Mouse (Mus musculus) monocyte, adult 5-6 weeks (primary cell): ENCODE results near the gene Prrt3. TPM values are rescaled to one million over a fixed set of nuclear protein-coding genes. Genes with fewer than 3 reads are reported as not detected.

Source experiments
- ATAC-seq: fragments of 153-309, 156-312 bp; replicated peaks from 2 replicates; pipeline ENCODE4 v1.8.0; 2017; ENCODE audit warnings: mild to moderate bottlenecking; ENCODE audit not compliant: low TSS enrichment, insufficient number of reproducible peaks, severe bottlenecking, poor library complexity, low FRiP score
- total RNA-seq: library from RNA; stranded (forward); fragments of 200-1000, 200-491, 200-594 nt; gene quantifications from 3 replicates; pipeline ENCODE4 v1.2.3, GENCODE M21; 2017

The Prrt3 gene
- total RNA-seq, 1 experiment from 2014 or later, result not detected

DNA sequence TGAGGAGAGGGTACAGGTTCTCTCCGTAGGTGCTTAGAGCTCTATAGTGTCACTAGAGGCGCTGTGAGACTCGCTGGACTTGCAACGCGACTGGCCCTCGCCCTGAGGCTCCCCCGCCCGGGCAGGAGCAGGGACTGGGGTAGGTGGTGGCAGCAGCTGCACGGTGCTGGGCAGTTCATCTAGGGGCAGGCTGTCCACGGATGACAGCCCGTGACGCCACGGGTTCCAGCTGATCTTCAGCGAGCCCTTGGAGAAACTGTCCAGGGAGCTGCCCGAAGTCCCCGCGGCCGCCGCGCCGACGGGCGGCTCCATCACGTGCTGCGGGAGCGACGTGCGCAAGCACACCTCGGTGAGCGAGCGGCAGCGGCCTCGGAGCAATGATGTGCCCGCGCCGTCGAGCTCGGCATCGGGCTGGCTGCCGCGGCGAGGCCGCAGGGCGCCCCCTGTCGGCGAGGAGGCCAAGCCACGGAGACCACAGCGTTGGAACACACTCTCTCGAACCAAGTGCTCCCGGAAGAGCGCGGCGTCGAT is 7.4 kb downstream of the Prrt3 start:
- peak; percentile 75 for ATAC-seq

DNA sequence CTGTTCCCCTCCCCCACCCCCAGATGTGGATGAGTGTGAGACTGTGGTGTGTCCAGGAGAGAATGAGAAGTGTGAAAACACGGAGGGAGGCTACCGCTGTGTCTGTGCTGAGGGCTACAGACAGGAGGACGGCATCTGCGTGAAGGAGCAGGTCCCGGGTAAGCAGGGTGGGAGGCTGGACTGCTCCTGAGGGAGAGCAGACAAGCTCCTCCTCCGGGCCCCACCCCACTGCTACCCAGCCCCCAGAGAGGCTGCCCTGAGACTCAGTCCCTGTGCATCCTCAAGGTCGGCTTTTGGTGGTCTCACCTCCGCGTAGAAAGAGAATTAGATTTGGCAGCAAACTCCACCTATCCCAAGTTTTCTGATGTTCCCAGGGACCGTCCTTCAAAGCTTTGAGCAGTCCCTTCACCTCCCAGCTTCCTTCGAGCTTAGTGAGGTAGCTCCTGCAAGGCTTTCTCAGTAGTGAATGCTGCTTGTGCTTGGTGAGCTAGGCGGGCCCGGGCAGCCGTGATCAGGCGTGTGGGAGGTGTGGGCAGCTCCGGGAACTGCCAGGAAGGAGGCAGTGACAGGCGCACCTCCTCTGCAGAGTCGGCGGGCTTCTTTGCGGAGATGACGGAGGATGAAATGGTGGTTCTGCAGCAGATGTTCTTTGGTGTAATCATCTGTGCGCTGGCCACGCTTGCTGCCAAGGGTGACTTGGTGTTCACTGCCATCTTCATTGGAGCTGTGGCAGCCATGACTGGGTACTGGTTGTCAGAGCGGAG is 9.4 kb downstream of the Prrt3 start:
- ATAC-seq, result no peak

DNA sequence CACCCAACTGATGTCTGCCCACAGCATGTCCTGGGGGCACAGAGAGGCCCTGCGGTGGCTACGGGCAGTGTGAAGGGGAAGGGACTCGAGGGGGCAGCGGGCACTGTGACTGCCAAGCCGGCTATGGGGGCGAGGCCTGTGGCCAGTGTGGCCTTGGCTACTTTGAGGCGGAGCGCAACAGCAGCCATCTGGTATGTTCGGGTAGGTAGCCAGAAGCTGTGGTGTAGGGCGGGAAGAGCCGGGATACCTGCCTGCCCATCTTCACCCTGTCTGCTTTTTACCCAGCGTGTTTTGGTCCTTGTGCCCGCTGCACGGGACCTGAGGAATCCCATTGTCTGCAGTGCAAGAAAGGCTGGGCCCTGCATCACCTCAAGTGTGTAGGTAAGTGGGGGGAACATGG is 12.3 kb downstream of the Prrt3 start:
- ATAC-seq, result no peak

DNA sequence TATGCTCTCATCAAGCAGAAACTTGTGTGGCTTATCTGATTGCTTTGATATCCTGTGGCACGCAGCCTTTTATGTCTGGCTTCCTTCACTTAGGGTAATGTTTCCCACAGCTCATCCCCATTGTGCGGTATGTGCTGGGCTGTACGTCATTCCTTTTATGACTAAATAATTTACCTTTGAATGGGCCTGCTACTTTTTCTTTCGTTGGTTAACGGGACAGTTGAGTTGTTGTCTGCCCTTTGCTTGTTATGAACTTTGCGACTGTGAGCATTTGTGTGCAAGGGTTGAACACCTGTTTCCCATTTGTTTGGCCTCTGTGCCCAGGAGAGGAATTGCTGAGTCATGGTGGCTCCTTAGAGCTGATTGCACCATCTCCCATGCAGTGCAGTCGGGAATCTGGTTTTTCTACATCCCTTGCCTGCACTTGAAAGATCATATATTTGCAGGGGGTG is 14.6 kb downstream of the Prrt3 start:
- ATAC-seq, result no peak

DNA sequence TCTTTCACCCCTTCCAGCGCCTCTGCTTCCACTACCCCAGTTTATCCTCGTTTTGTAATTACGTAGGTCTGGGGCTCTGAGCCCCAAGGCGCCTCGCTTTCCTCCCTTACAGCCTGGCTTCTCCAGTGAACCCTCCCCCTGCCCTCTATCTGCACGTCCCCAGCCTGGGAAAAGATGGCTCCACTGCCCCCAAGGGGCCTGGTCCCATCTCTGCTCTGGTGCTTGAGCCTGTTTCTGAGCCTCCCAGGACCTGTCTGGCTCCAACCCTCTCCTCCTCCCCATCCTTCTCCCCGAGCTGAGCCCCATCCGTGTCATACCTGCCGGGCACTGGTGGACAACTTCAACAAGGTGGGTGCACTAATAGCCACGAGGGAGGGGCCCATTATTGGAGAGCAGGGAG is 18.0 kb downstream of the Prrt3 start:
- no peak for ATAC-seq

DNA sequence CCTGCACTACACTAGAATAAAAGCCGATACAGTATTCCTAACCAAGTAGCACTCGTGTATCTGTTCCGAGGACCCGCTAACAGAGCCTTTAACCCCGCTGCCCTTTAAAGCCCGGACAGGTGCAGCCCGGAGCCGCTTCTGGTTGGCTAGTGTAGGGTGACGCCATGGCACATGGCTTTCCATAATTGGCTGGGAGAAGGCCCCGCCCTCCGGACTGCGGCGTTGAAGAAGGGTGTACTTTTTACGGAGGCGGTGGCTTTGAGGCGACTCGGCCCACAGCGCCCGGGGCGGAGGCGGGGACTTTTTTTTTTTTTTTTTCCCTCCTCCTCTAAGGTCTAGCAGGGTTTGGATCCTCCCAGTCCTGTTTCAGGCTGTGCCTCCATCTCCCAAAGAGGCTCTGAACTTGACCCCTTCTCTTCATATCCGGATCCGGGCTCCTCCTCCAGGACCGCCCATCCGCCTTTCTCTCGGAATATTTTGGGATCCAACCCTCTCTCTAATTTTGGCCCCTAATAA is 18.6 kb downstream of the Prrt3 start, which contains the start of gene Creld1:
TSS of gene Creld1 (plus strand) at position 198 of the 516 bp plus-strand sequence.
- ATAC-seq, result peak; percentile 95

DNA sequence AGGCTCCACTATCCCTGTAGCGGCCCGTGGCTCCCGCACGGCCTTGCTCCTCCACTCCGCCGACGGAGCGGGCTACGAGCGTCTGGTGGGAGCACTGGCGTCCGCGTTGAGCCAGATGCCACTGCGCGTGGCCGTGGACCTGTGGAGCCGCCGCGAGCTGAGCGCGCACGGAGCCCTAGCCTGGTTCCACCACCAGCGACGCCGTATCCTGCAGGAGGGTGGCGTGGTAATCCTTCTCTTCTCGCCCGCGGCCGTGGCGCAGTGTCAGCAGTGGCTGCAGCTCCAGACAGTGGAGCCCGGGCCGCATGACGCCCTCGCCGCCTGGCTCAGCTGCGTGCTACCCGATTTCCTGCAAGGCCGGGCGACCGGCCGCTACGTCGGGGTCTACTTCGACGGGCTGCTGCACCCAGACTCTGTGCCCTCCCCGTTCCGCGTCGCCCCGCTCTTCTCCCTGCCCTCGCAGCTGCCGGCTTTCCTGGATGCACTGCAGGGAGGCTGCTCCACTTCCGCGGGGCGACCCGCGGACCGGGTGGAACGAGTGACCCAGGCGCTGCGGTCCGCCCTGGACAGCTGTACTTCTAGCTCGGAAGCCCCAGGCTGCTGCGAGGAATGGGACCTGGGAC is 19.1 kb downstream of the Prrt3 start:
- peak; percentile 12; the same call in 1 of the 2 replicates for ATAC-seq

DNA sequence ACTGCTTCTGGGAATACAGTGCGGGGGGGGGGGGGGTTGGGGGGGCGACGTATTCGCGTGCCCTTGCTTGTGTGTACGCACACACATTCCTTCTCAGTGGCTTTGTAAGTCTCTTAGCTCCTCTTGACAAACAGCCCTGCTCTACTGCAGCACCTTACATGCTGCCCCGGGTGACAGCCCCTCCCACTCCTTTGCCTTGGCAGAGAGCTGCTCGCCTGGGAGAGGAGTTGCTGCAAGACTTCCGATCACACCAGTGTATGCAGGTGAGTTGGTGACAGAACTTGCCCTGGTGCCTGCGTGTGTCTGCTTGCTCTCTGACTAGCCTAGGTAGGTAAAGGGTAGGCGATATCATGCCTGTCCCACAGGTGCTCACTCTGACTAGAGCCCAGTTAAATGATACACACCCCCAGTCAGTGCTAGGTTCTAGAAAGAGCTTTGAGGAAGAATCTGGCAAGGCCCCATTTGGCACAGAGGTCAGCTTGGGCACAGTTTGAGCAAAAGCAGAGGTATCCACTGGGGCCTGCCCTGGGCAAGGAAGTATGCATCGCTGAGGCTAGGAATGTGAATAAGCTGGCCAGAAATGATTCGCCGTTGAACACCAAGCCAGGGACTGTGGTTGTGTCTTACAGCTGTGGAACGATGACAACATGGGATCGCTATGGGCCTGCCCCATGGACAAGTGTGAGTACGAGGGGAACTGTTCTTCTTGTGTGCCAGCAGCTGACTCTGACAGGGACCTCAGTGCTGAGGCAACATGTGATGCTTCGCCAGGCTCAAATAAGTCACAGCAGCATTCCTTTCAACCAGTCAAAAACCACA is 21.0 kb downstream of the Prrt3 start:
- no peak for ATAC-seq

DNA sequence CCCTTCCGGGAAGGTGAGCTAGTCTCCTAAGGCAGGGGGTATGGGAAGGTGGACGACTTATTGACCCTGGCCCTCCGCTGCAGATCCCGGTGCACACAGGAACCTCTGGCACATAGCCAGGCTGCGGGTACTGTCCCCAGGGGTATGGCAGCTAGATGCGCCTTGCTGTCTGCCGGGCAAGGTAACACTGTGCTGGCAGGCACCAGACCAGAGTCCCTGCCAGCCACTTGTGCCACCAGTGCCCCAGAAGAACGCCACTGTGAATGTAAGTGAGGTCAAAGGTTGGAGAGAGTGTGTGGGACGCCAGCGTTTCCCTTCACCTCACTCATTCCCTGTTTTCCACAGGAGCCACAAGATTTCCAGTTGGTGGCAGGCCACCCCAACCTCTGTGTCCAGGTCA is 22.8 kb downstream of the Prrt3 start:
- no peak for ATAC-seq

DNA sequence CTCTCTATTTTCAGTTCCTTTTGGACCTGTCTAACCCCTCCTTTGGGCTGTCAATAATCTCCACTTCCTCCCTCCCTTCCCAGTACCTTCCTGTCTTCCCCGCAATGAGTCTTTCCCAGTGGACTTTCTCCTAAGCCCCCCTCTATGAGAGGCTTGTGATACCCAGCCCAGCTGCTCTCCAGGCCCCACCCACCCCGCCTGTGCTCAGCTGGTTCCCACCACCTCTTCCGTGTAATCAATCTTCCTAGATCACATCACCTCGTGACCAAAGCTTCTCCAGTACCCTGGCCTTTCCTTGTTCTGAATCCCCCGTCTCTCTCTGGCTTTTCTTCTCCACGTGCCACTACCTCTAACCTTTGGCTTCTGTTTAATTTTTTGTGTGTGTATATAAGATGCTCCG is 24.4 kb downstream of the Prrt3 start:
- no peak for ATAC-seq

DNA sequence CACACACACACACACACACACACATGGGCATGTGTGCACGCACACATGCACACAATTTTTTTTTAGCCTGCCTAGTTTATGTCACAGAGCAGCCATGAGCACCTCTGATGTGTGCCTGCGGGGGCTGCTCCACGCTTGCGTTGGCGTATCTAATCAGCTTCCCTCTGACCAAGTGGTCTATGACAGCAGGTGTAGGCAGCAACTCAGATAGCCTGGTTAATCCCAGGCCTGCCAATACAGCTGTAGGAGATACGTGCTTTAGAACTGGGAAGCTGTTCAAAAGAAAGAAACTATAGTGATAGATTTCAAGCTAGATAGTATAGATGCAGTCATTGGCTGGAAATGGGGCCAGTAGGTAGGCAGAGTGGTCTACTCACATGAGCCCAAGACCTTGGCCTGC is 28.0 kb downstream of the Prrt3 start:
- no peak for ATAC-seq

DNA sequence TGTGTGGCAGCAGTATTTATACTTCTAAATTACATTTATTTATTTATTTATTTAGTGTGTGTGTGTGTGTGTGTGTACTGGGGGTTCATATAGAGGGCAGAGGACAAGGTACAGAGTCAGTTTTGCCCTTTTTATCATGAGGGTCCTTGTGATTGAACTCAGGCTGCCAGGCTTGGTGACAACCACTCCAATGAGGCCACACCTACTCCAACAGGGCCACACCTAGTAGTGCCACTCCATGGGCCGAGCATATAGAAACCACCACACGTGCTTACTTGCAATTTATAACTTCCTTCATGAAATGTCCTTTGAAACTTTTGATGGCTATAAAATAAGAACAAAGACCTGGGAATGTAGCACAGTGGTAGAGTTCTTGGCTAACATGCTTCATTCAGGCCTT is 28.5 kb downstream of the Prrt3 start:
- ATAC-seq, result no peak

DNA sequence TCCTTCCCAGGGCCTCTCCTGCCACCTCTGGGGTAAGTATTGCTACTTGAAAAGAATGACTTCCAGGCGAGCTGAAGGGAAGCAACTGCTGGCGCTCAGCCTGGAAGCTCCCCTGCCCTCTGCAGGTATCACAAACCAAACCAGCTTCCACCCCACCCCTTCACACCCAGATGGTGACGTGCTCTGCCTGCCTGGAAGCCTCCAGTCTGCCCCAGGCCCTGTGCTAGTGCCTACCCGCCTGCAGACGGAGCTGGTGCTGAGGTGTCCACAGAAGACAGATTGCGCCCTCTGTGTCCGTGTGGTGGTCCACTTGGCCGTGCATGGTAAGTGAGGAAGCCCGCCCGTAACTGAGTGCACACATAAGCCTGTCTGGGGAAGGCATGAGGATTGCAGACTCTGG is 29.7 kb downstream of the Prrt3 start:
- ATAC-seq, result no peak

DNA sequence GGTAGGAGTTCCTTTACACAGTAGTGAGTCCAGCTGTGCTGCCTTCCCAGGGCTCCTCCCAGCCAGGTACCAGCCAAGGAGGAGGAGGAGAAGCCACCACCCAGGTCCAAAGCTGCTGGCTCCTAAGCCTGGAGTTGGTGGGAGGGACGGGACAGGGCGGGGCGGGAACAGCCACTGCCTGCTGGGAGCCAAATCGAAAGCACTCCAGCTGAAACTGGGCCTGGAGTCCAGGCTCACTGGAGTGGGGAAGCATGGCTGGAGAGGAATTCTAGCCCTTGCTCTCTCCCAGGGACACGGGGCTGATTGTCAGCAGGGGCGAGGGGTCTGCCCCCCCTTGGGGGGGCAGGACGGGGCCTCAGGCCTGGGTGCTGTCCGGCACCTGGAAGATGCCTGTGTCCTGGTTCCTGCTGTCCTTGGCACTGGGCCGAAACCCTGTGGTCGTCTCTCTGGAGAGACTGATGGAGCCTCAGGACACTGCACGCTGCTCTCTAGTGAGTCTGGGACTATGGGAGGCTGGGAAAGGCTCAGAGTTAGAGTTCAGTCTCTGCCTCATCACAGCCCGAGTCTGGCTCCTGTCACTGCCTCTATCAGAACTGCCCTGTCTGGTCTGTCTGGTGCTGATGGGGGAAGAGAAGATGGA is 30.3 kb downstream of the Prrt3 start, which contains the start of gene Il17rc:
TSS of gene Il17rc (plus strand) at position 131 of the 640 bp plus-strand sequence.
- no peak for ATAC-seq

DNA sequence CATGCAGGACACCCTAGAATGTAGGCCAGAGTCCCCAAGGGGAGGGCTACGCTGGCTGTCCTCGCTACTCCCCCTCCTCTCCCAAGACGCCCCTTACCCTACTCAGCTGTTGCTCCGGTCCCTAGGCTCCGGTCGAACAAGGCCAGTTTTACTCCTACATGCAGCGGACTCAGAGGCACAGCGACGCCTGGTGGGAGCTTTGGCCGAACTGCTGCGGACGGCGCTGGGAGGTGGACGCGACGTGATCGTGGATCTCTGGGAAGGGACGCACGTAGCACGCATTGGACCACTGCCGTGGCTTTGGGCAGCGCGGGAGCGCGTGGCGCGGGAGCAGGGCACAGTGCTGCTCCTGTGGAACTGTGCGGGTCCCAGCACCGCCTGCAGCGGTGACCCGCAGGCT is 32.3 kb downstream of the Prrt3 start:
- peak; percentile 56 for ATAC-seq

DNA sequence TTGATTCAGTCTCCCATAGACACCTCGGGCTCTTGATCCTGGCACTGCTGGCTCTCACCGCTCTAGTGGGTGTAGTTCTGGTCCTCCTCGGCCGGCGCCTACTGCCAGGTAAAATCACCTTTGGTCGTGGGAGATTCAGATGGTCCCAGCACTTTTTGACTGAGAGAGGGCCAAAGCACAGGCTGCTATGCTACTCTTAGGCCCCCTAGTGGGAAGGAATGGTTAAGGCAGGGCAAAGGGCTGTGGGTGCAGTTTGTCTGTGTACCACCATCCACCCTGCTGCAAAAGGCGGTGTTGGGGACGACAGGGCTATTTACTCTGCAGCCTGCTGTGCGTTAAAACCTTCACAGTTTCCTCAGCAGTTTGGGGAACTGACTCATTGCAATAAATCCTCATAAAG is 32.7 kb downstream of the Prrt3 start:
- ATAC-seq, result peak; percentile 73

DNA sequence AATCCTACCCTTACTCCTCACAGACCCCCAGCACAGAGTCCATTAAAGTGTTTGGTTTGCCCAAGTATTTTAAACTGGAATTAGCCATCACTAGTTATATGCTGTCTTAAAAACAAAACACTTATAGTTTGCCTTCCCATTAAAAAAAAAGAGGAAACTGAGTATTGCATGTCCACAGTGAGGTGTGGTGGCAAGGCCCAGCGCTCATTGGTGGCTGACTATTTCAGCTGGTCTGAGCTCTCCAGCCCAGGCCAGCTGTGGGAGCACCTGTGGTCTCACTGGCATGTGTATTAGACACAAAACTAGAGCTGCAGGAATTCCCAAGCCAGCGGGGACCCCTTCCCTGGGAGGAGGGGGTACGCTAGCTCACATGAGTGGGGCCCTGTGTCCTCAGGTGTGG is 33.2 kb downstream of the Prrt3 start:
- ATAC-seq, result no peak

DNA sequence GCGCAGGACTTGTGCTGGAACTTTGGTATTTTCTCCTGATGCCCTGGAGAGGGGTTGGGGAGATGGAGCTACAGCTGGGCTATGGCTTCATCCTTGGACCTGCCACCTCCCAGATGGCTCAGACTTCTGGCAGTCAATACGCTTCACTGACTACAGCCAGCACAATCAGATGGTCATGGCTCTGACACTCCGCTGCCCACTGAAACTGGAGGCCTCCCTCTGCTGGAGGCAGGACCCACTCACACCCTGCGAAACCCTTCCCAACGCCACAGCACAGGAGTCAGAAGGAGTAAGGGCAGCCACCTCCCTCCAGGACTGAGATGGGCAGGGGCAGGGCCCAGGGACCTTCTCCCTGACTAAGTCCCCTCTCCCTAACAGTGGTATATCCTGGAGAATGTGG is 36.1 kb downstream of the Prrt3 start:
- no peak for ATAC-seq

DNA sequence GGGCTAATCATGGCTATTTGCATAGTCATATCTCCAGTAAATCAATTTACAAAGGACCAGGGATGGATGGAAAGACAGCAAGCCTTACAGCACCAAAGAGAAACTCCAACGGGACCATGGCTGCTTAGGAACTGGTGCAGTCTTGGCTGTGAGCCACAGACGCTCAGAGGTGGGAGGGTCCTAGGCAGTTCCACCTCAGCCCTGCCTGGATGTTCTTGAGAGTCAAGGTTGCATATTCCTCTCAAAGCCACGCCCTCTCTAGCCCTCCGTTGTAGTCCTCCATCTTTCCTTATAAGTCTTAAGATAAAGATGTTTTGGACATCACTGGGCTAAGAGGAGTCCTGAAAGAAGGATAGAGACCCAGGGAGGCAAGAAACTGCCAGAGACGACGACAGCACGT is 37.7 kb downstream of the Prrt3 start:
- ATAC-seq, result no peak
